Mouse (Mus musculus) midbrain, embryonic 14.5 days (tissue): Measurements from ENCODE around the gene Sin3b. TPM values are rescaled to one million over a fixed set of nuclear protein-coding genes. Genes with fewer than 3 reads are reported as not detected.

Experiments used
- ATAC-seq: fragments of 200-750 bp; cut with Nextera tagmentation; 2 replicates; pipeline ENCODE4 v1.8.0; 2017; ENCODE audit warnings: moderate number of reproducible peaks, moderate library complexity; ENCODE audit not compliant: low FRiP score, low TSS enrichment
- DNase-seq: peaks from one replicate; pipeline ENCODE4 v3.0.0-alpha.2; 2015
- H3K27ac ChIP-seq: fragments of 300-500 bp; sonication (generic); replicated peaks from 2 replicates; pipeline ENCODE4 v1.5.1; 2014; ENCODE audit warnings: mild to moderate bottlenecking, low read depth, low read length, moderate library complexity
- H3K27me3 ChIP-seq: fragments of 300-500 bp; sonication (generic); 2 replicates; pipeline ENCODE4 v1.6.1; 2014; ENCODE audit warnings: low read length, control low read depth, mixed read lengths; ENCODE audit not compliant: control insufficient read depth, insufficient read depth
- H3K36me3 ChIP-seq: fragments of 300-500 bp; sonication (generic); 2 replicates; pipeline ENCODE4 v1.6.1; 2014; ENCODE audit warnings: low read length, control low read depth; ENCODE audit not compliant: control insufficient read depth, insufficient read depth
- H3K4me1 ChIP-seq: fragments of 300-500 bp; sonication (generic); 2 replicates; pipeline ENCODE4 v1.6.1; 2014; ENCODE audit warnings: mild to moderate bottlenecking, antibody characterized with exemption, low read length, control low read depth; ENCODE audit not compliant: control insufficient read depth, insufficient read depth
- H3K4me2 ChIP-seq: fragments of 300-500 bp; sonication (generic); 2 replicates; pipeline ENCODE4 v1.6.1; 2014; ENCODE audit warnings: mild to moderate bottlenecking, low read length, moderate library complexity
- H3K4me3 ChIP-seq: fragments of 300-500 bp; sonication (generic); replicated peaks from 2 replicates; pipeline ENCODE4 v1.5.1; 2014; ENCODE audit warnings: low read depth, low read length
- H3K9ac ChIP-seq: fragments of 300-500 bp; sonication (generic); replicated peaks from 2 replicates; pipeline ENCODE4 v1.6.1; 2014; ENCODE audit warnings: mild to moderate bottlenecking, low read length, moderate library complexity
- H3K9me3 ChIP-seq: fragments of 300-500 bp; sonication (generic); 2 replicates; pipeline ENCODE4 v1.6.1; 2016; ENCODE audit warnings: low read length, control low read depth, mixed read lengths; ENCODE audit not compliant: control insufficient read depth
- WGBS: fragments of 180-500 bp; shearing (Covaris S2); extraction: QIAGEN DNeasy Blood & Tissue Kit; methylation state at CpG from one replicate; pipeline ENCODE4 v1.1.7; 2014; 5-methylcytosine and 5-hydroxymethylcytosine counted together
- polyA plus RNA-seq: library from polyadenylated mRNA; unstranded; fragments of >200 nt; fragmentation: Nextera tagmentation; extraction: Ambion mirVana; gene quantifications from 2 replicates; pipeline ENCODE4 v1.2.1, GENCODE M21; 2014

Sin3b gene
- polyA plus RNA-seq, 1 experiment from 2014 or later: 191 TPM

GRCm38 (mm10) chr8:72746061-72746460, 23.0 kb downstream of the Sin3b start:
- Histone ChIP-seq H3K9ac (no peak overlapping the region), H3K4me2 (no peak overlapping the region), H3K27me3 (no peaks in the 10 kb centered on the region), H3K36me3 (peaks cover 100% of the 10 kb centered on the region), H3K27ac (no peak overlapping the region), H3K4me3 (no peak overlapping the region), H3K4me1 (no peaks in the 10 kb centered on the region), H3K9me3 (no peaks in the 10 kb centered on the region)
- 45% methylated on average over 5 of the region's 5 CpGs for WGBS
- no peak for ATAC-seq
- peak; percentile 72 for DNase-seq

- no peak overlapping the region for H3K4me2 ChIP-seq
- no peak for DNase-seq
- no peak for ATAC-seq
Measured at GRCm38 (mm10) chr8:72749846-72750245, 26.8 kb downstream of the Sin3b start.

GRCm38 (mm10) chr8:72750266-72750665, 27.2 kb downstream of the Sin3b start:
- Histone ChIP-seq H3K27me3 (no peaks in the 10 kb centered on the region), H3K9ac (no peak overlapping the region), H3K36me3 (peaks cover 96% of the 10 kb centered on the region), H3K27ac (no peak overlapping the region), H3K9me3 (no peaks in the 10 kb centered on the region), H3K4me2 (no peak overlapping the region), H3K4me1 (no peaks in the 10 kb centered on the region), H3K4me3 (no peak overlapping the region)
- no peak for DNase-seq
- no peak for ATAC-seq
- WGBS: 95% methylated on average over 6 of the region's 6 CpGs

More at GRCm38 (mm10) chr8:72749846-72750245, 26.8 kb downstream of the Sin3b start:
- Histone ChIP-seq H3K4me3 (no peak overlapping the region), H3K9ac (no peak overlapping the region), H3K36me3 (peaks cover 98% of the 10 kb centered on the region), H3K27ac (no peak overlapping the region), H3K9me3 (no peaks in the 10 kb centered on the region), H3K27me3 (no peaks in the 10 kb centered on the region), H3K4me1 (no peaks in the 10 kb centered on the region)
- 94% methylated on average over 26 of the region's 26 CpGs for WGBS

GRCm38 (mm10) chr8:72751126-72751525, 28.0 kb downstream of the Sin3b start:
- Histone ChIP-seq H3K27me3 (no peaks in the 10 kb centered on the region), H3K36me3 (peaks cover 96% of the 10 kb centered on the region), H3K9ac (no peak overlapping the region), H3K4me1 (no peaks in the 10 kb centered on the region), H3K9me3 (no peaks in the 10 kb centered on the region), H3K4me2 (no peak overlapping the region), H3K4me3 (no peak overlapping the region), H3K27ac (no peak overlapping the region)
- no peak for DNase-seq
- ATAC-seq: no peak
- WGBS: 85% methylated on average over 3 of the region's 3 CpGs

GRCm38 (mm10) chr8:72752289-72752688, 29.2 kb downstream of the Sin3b start:
- H3K27ac ChIP-seq: no peak overlapping the region
- no peaks in the 10 kb centered on the region for H3K4me1 ChIP-seq
- no peaks in the 10 kb centered on the region for H3K27me3 ChIP-seq
- no peak for DNase-seq
- H3K4me3 ChIP-seq: no peak overlapping the region
- ATAC-seq: no peak
- no peaks in the 10 kb centered on the region for H3K9me3 ChIP-seq
- H3K4me2 ChIP-seq: no peak overlapping the region
- H3K36me3 ChIP-seq: peaks cover 96% of the 10 kb centered on the region
- 91% methylated on average over 3 of the region's 3 CpGs for WGBS
- no peak overlapping the region for H3K9ac ChIP-seq

- WGBS: over 99% methylated on average over 9 of the region's 9 CpGs
- Histone ChIP-seq H3K9ac (no peak overlapping the region), H3K9me3 (no peaks in the 10 kb centered on the region), H3K4me1 (no peaks in the 10 kb centered on the region), H3K27ac (no peak overlapping the region), H3K36me3 (peaks cover 96% of the 10 kb centered on the region), H3K4me2 (no peak overlapping the region), H3K27me3 (no peaks in the 10 kb centered on the region), H3K4me3 (no peak overlapping the region)
- ATAC-seq: no peak
- no peak for DNase-seq
Measured at GRCm38 (mm10) chr8:72753165-72753564, 30.1 kb downstream of the Sin3b start.

- Histone ChIP-seq H3K27me3 (no peaks in the 10 kb centered on the region), H3K4me3 (no peak overlapping the region), H3K4me2 (no peak overlapping the region), H3K9me3 (no peaks in the 10 kb centered on the region), H3K4me1 (no peaks in the 10 kb centered on the region), H3K9ac (no peak overlapping the region), H3K27ac (no peak overlapping the region), H3K36me3 (peaks cover 94% of the 10 kb centered on the region)
- DNase-seq (no peak), ATAC-seq (no peak)
- WGBS: 96% methylated on average over 2 of the region's 2 CpGs
Measured at GRCm38 (mm10) chr8:72753781-72754180, 30.7 kb downstream of the Sin3b start.

GRCm38 (mm10) chr8:72756031-72756430, 32.9 kb downstream of the Sin3b start:
- no peak overlapping the region for H3K27ac ChIP-seq
- H3K27me3 ChIP-seq: no peaks in the 10 kb centered on the region
- DNase-seq (no peak), ATAC-seq (no peak)
- H3K36me3 ChIP-seq: peaks cover 73% of the 10 kb centered on the region
- H3K4me1 ChIP-seq: no peaks in the 10 kb centered on the region
- no peak overlapping the region for H3K4me3 ChIP-seq
- H3K4me2 ChIP-seq: no peak overlapping the region
- 93% methylated on average over 2 of the region's 2 CpGs for WGBS
- no peaks in the 10 kb centered on the region for H3K9me3 ChIP-seq
- no peak overlapping the region for H3K9ac ChIP-seq

GRCm38 (mm10) chr8:72756771-72757390, 33.8 kb downstream of the Sin3b start:
- Histone ChIP-seq H3K36me3 (peaks cover 65% of the 10 kb centered on the region), H3K4me1 (no peaks in the 10 kb centered on the region), H3K4me3 (no peak overlapping the region), H3K9ac (no peak overlapping the region), H3K4me2 (no peak overlapping the region), H3K9me3 (no peaks in the 10 kb centered on the region), H3K27ac (no peak overlapping the region), H3K27me3 (no peaks in the 10 kb centered on the region)
- ATAC-seq (no peak), DNase-seq (no peak)
- WGBS: 97% methylated on average over 35 of the region's 35 CpGs
